Mouse (Mus musculus): ENCODE results near the gene Efcab3. TPM values are rescaled to one million over a fixed set of nuclear protein-coding genes. Genes with fewer than 3 reads are reported as not detected.
"Not testable (repeated sequence)": the region's sequence is repeated elsewhere in the genome, so short reads cannot be mapped to it uniquely, and the experiment has no call there.

The Efcab3 gene
- polyA plus RNA-seq, 1 experiment from 2014 or later = not detected

DNA sequence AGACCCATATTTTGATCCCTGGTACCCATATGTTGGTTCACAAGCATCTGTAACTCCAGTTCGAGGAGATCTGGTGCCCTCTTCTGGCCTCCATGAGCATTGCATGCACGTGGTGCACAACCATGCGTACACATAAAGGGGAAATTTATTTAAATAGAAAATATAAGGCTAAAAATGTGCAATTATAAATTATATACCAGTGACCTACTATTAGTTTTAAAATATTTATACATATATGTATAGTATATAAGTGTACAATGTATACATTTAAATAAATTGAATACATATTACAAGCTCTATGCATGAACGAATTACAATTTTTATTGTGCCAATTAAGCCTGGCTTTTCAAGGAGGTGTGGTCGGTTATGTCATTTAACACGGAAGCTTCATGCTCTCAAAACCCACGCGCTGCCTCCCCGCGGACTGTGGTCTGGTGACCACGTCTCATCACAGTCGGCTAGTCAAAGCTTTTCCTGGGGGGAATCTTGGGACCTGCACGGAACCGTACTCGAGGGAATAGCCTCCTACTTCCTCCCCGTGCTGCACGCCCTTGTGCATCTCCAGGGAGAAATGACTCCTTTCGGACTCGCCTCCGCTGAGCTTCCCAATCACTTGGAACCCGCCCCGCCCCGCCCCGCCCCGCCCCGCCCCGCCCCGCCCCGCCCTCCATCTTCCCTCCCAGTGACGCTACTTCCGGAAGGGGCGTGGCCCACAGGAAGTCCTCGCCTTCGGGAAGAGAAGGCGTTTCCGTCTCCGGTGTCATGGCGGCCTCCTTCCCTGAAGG lies 62.5 kb downstream of the Efcab3 start, which contains the start of gene Mettl2:
Gene Mettl2 (plus strand): TSS at position 691 of the 785 bp plus-strand sequence.
- peak within 1 kb of the TSS; percentile 79 for H3K27ac ChIP-seq (replicated peaks)
- H3K9ac ChIP-seq = peak within 1 kb of the TSS; percentile 63
- peak within 1 kb of the TSS; percentile 80 for H3K4me2 ChIP-seq (replicated peaks)
- H3K36me3 ChIP-seq = peaks cover 16% of the 10 kb centered on the region; the same call in 1 of the 2 replicates
- WGBS = under 1% methylated on average over 37 of the region's 38 CpGs
- no peaks in the 10 kb centered on the region for H3K9me3 ChIP-seq (replicated peaks)
- H3K4me3 ChIP-seq (replicated peaks) = peak within 1 kb of the TSS; percentile 91
- no peaks in the 10 kb centered on the region for H3K27me3 ChIP-seq
- ATAC-seq (ENCODE audit: insufficient number of reproducible peaks, low FRiP score, low TSS enrichment, low read depth) = peak; percentile 88
- H3K4me1 ChIP-seq = peaks cover 12% of the 10 kb centered on the region

DNA sequence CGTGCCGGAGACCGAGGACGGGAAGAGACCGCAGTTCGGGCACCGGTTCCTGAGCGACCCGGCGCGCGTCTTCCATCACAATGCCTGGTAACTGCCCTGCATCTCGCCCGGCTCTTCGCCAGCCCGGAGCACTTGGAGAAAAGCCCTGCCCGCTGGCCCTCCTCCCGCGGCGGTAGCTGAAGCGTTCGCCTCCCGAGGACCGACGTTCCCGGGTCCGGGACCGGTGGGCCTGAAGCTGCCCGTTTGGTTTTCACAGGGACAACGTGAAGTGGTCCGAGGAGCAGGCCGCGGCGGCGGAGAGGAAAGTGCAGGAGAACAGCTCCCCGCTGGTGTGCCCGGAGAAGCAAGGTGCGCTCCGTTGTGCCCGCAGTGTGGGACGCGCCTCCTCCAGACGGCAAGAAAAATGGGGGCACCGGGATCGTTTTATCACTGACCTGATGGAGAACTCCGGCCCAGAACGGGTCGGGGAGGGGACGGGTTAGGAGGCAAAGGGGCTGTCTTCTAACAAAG lies 63.2 kb downstream of the Efcab3 start:
- no peaks in the 10 kb centered on the region for H3K9me3 ChIP-seq (replicated peaks)
- no peaks in the 10 kb centered on the region for H3K27me3 ChIP-seq
- H3K4me2 ChIP-seq (replicated peaks) = peak overlapping the region; percentile 80
- WGBS = under 1% methylated on average over 49 of the region's 49 CpGs
- H3K27ac ChIP-seq (replicated peaks) = no peak overlapping the region
- H3K36me3 ChIP-seq = peaks cover 18% of the 10 kb centered on the region
- H3K4me1 ChIP-seq = peaks cover 12% of the 10 kb centered on the region
- H3K9ac ChIP-seq = peak overlapping the region; percentile 63
- H3K4me3 ChIP-seq (replicated peaks) = peak overlapping the region; percentile 91
- no peak; the same call in 1 of the 2 replicates for ATAC-seq (ENCODE audit: insufficient number of reproducible peaks, low FRiP score, low TSS enrichment, low read depth)

DNA sequence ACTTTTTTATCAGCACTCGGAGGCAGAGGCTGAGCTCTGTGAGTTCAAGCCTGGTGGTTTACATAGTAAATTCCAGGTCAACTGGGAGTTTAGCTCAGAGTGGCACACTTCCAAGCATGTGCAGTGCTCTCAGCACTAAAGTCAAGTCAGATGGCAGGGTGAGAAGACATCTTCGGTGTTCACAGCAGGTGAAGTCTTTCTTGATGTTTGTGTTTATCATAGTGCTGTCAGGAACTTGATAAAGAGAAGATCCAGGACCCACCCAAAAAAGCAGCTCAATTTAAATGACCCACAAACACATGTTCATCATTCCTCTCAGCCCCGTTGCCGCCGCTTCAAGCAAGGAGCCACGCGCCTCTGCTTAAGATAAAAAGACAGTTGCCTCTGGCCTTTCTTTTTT lies 72.3 kb downstream of the Efcab3 start:
- H3K4me2 ChIP-seq (replicated peaks) = no peak overlapping the region
- H3K27ac ChIP-seq (replicated peaks) = no peak overlapping the region
- H3K36me3 ChIP-seq = peaks cover 88% of the 10 kb centered on the region
- WGBS = 94% methylated on average over 7 of the region's 7 CpGs
- no peak overlapping the region for H3K9ac ChIP-seq
- H3K27me3 ChIP-seq = no peaks in the 10 kb centered on the region
- H3K4me1 ChIP-seq = no peaks in the 10 kb centered on the region
- no peak for ATAC-seq (ENCODE audit: insufficient number of reproducible peaks, low FRiP score, low TSS enrichment, low read depth)
- no peaks in the 10 kb centered on the region for H3K9me3 ChIP-seq (replicated peaks)
- no peak overlapping the region for H3K4me3 ChIP-seq (replicated peaks)

DNA sequence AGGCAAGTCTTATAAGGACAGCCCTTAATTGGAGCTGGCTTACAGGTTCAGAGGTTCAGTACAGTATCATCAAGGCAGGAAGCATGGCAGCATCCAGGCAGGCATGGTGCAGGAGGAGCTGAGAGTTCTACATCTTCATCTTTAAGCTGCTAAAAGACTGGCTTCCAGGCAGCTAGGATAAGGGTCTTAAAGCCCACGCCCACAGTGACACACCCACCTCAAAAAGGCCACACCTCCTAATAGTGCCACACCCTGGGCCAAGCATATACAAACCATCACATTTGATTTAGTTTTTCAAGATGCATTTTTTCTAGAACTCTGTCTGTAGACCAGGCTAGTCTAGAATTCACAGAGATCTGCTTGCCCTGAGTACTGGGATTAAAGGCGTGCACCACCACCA lies 73.9 kb downstream of the Efcab3 start:
- not testable (repeated sequence) for ATAC-seq (ENCODE audit: insufficient number of reproducible peaks, low FRiP score, low TSS enrichment, low read depth)
- H3K36me3 ChIP-seq = peaks cover 84% of the 10 kb centered on the region

GRCm38 (mm10) chr11:105140512-105140911 lies 77.1 kb downstream of the Efcab3 start:
- not testable (repeated sequence) for ATAC-seq (ENCODE audit: insufficient number of reproducible peaks, low FRiP score, low TSS enrichment, low read depth); H3K27me3 ChIP-seq; H3K9ac ChIP-seq; H3K9me3 ChIP-seq (replicated peaks); H3K4me3 ChIP-seq (replicated peaks); H3K4me1 ChIP-seq; H3K27ac ChIP-seq (replicated peaks); H3K4me2 ChIP-seq (replicated peaks)
- 95% methylated on average over 8 of the region's 8 CpGs for WGBS
- peaks cover 54% of the 10 kb centered on the region for H3K36me3 ChIP-seq

More for the DNA sequence above, 73.9 kb downstream of the Efcab3 start:
- H3K4me2 ChIP-seq (replicated peaks); H3K4me3 ChIP-seq (replicated peaks); H3K9ac ChIP-seq; H3K4me1 ChIP-seq; H3K27ac ChIP-seq (replicated peaks); H3K27me3 ChIP-seq; H3K9me3 ChIP-seq (replicated peaks): not testable (repeated sequence)
- 83% methylated on average over 2 of the region's 2 CpGs for WGBS

GRCm38 (mm10) chr11:105141115-105141514 lies 77.7 kb downstream of the Efcab3 start:
- H3K4me3 ChIP-seq (replicated peaks) = no peak overlapping the region
- H3K27me3 ChIP-seq = no peaks in the 10 kb centered on the region
- no peaks in the 10 kb centered on the region for H3K9me3 ChIP-seq (replicated peaks)
- no peak overlapping the region for H3K9ac ChIP-seq
- no peak for ATAC-seq (ENCODE audit: insufficient number of reproducible peaks, low FRiP score, low TSS enrichment, low read depth)
- no peak overlapping the region for H3K4me2 ChIP-seq (replicated peaks)
- H3K27ac ChIP-seq (replicated peaks) = no peak overlapping the region
- H3K36me3 ChIP-seq = peaks cover 48% of the 10 kb centered on the region
- no peaks in the 10 kb centered on the region for H3K4me1 ChIP-seq
- WGBS = 89% methylated on average over 5 of the region's 5 CpGs

DNA sequence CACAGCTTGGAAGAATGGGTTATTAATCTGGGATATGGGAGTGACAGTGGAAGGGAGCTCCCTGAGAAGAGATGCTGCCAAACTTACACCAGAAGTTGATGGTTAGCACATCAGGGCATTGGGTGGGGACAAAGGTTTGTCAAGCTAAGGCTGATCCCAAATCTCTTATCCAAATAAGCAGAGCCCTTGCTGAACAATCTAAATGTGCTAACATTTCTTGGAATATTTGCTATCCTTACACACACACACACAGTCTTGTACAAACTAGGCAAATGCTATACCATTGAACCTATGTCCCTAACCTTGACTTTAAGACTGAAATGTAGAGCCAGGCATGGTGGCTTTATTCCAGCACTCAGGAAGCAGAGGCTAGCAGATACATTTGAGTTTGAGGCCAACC lies 80.2 kb downstream of the Efcab3 start:
- Histone ChIP-seq H3K27me3 (no peaks in the 10 kb centered on the region), H3K27ac (replicated peaks) (no peak overlapping the region), H3K4me1 (no peaks in the 10 kb centered on the region), H3K36me3 (peaks cover 25% of the 10 kb centered on the region), H3K4me3 (replicated peaks) (no peak overlapping the region), H3K9me3 (replicated peaks) (no peaks in the 10 kb centered on the region), H3K9ac (no peak overlapping the region), H3K4me2 (replicated peaks) (no peak overlapping the region)
- ATAC-seq (ENCODE audit: insufficient number of reproducible peaks, low FRiP score, low TSS enrichment, low read depth) = no peak

GRCm38 (mm10) chr11:105144084-105144483 lies 80.7 kb downstream of the Efcab3 start:
- no peaks in the 10 kb centered on the region for H3K9me3 ChIP-seq (replicated peaks)
- no peaks in the 10 kb centered on the region for H3K27me3 ChIP-seq
- H3K4me1 ChIP-seq = no peaks in the 10 kb centered on the region
- WGBS = 81% methylated on average over 3 of the region's 3 CpGs
- no peak for ATAC-seq (ENCODE audit: insufficient number of reproducible peaks, low FRiP score, low TSS enrichment, low read depth)
- no peak overlapping the region for H3K4me2 ChIP-seq (replicated peaks)
- peaks cover 21% of the 10 kb centered on the region for H3K36me3 ChIP-seq
- H3K9ac ChIP-seq = no peak overlapping the region
- no peak overlapping the region for H3K27ac ChIP-seq (replicated peaks)
- H3K4me3 ChIP-seq (replicated peaks) = no peak overlapping the region

DNA sequence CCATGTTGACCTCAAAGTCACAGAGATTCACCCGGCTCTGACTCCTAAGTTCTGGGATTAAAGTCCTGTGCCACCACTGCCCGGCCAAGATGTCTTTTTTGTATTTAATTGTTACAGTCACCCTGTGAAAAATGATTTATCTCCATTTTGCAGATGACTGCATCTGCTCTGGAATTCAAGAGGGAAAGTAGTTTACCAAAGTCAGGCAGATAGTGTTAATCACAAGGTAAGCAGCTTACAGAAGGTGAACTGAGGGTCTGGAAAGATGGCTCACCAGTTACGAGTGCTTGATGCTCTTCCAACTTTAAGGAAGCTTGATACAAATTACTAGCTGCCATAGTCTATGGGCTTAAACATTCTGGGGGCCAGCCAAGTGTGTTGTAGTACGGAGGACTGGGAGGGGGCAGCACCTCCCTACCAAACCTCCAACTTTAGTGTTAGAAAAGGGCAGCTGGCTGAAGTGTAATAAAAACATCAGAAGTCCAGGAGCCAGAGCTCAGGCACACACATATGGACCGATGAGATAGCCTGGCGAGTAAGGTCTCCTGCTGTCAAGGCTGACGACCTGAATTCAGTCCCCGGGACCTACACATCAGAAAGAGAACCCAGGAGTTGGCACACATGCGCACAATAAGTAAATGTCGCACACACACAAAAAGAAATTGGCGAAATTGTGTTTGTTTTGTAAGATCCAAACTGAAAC lies 81.3 kb downstream of the Efcab3 start:
- H3K9ac ChIP-seq = no peak overlapping the region
- no peaks in the 10 kb centered on the region for H3K4me1 ChIP-seq
- no peaks in the 10 kb centered on the region for H3K27me3 ChIP-seq
- WGBS = 79% methylated on average over 11 of the region's 11 CpGs
- no peaks in the 10 kb centered on the region for H3K9me3 ChIP-seq (replicated peaks)
- H3K36me3 ChIP-seq = peaks cover 15% of the 10 kb centered on the region
- no peak overlapping the region for H3K27ac ChIP-seq (replicated peaks)
- no peak overlapping the region for H3K4me2 ChIP-seq (replicated peaks)
- no peak for ATAC-seq (ENCODE audit: insufficient number of reproducible peaks, low FRiP score, low TSS enrichment, low read depth)
- H3K4me3 ChIP-seq (replicated peaks) = no peak overlapping the region

- no peak for ATAC-seq (ENCODE audit: insufficient number of reproducible peaks, low FRiP score, low TSS enrichment, low read depth)
- no peaks in the 10 kb centered on the region for H3K27me3 ChIP-seq
- H3K4me1 ChIP-seq = no peaks in the 10 kb centered on the region
These were observed 81.8 kb downstream of the Efcab3 start for GRCm38 (mm10) chr11:105145211-105145610.

DNA sequence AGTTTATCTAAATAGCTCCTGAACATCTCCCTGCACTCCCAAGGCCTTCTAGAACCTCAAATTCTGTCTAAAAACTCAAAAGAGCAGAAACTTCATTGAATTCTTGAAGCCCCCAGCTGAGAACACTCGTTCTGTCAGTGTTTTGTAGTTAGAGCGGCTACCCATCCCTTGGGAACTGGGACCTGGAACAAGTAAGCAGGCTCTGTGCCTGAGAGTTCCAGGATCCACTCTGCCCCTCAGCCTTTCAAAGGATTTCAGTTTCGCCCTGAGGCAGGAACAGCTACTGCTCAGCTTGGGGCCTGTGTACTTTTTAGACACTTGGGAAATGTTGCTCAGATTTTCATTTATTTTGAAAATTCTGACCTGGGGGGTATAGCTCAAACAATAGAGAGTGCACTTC lies 83.2 kb downstream of the Efcab3 start, which contains the start of gene Gm10842:
Gene Gm10842 (plus strand): TSS at position 301 of the 400 bp plus-strand sequence.
- Histone ChIP-seq H3K36me3 (no peaks in the 10 kb centered on the region), H3K9me3 (replicated peaks) (no peaks in the 10 kb centered on the region), H3K4me3 (replicated peaks) (no peak within 1 kb of the TSS), H3K27ac (replicated peaks) (no peak within 1 kb of the TSS), H3K4me1 (0 out of 2 replicates have a peak, but pooled peaks cover 5% of the 10 kb centered on the region), H3K9ac (no peak within 1 kb of the TSS), H3K4me2 (replicated peaks) (no peak within 1 kb of the TSS), H3K27me3 (no peaks in the 10 kb centered on the region)
- 59% methylated on average over 3 of the region's 3 CpGs for whole genome bisulfite sequencing
- ATAC-seq (ENCODE audit: insufficient number of reproducible peaks, low FRiP score, low TSS enrichment, low read depth) = no peak

More at GRCm38 (mm10) chr11:105145211-105145610, 81.8 kb downstream of the Efcab3 start:
- Histone ChIP-seq H3K4me3 (replicated peaks) (no peak overlapping the region), H3K9ac (no peak overlapping the region), H3K36me3 (peaks cover 10% of the 10 kb centered on the region), H3K27ac (replicated peaks) (no peak overlapping the region), H3K9me3 (replicated peaks) (no peaks in the 10 kb centered on the region), H3K4me2 (replicated peaks) (no peak overlapping the region)
- WGBS = 74% methylated on average over 10 of the region's 10 CpGs
